Mouse (Mus musculus) brain, embryonic 14.5 days (tissue): ENCODE measurements at regions not wholly inside any gene's neighbourhood (a gene's known extent, or its start where the extent isn't known, plus 50 kb on each side); places are given as distances from the start of the nearest gene placed in this dataset.

Experiments used
- CTCF ChIP-seq: fragments of 200-500 bp; IDR thresholded peaks from 2 replicates; pipeline ENCODE4 v1.5.1; 2012; ENCODE audit warnings: inconsistent platforms, mild to moderate bottlenecking, moderate library complexity, borderline replicate concordance; ENCODE audit not compliant: insufficient read depth, insufficient read length; ENCODE audit errors: extremely low read depth
- POLR2A ChIP-seq: fragments of 200-500 bp; IDR thresholded peaks from 2 replicates; pipeline ENCODE4 v1.6.1; 2012; ENCODE audit warnings: mild to moderate bottlenecking, inconsistent platforms, borderline replicate concordance; ENCODE audit not compliant: poor library complexity, insufficient read depth, insufficient read length, severe bottlenecking; ENCODE audit errors: extremely low read depth

DNA sequence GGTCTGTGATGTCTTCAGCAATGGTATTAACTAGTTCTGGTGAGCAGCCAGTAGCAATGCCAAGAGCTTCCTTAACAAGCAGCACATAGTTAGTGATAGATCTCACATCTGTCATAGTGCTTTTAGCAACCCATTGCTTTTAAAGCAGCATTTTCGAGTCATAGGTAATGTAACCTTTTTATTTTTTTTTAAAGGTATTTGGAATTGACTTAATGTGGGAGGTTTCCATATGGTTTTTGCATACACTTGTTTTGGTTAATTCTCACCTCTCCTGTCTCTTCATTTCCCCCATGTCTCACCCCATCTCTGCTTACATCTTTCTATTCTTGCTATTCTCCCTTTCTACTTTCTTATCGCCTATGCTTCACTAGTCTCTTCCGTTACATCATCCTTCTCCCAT lies 1322.0 kb upstream of the A1bg start:
- TF ChIP-seq POLR2A (no peak), CTCF (no peak)
